Mouse (Mus musculus): ENCODE measurements around the gene Plcb2. TPM values are rescaled to one million over a fixed set of nuclear protein-coding genes. Genes with fewer than 3 reads are reported as not detected.

Gene Plcb2
- polyA plus RNA-seq, 1 experiment, result not detected

GRCm38 (mm10) chr2:118689875-118690274, 38.4 kb downstream of the Plcb2 start:
- Histone ChIP-seq H3K27me3 (ENCODE audit: control insufficient read depth, insufficient read depth, low read length, poor library complexity, severe bottlenecking) (no peaks in the 10 kb centered on the region), H3K36me3 (ENCODE audit: control insufficient read depth, insufficient read depth, low read length, poor library complexity, severe bottlenecking) (no peaks in the 10 kb centered on the region), H3K27ac (ENCODE audit: insufficient read depth, low read length) (no peak overlapping the region), H3K4me3 (ENCODE audit: low read depth, low read length) (no peak overlapping the region), H3K4me1 (ENCODE audit: control insufficient read depth, insufficient read depth, low read length) (no peaks in the 10 kb centered on the region), H3K9me3 (replicated peaks; ENCODE audit: control insufficient read depth, insufficient read depth, low read length, poor library complexity, severe bottlenecking) (no peaks in the 10 kb centered on the region), H3K9ac (ENCODE audit: low read depth, poor library complexity, severe bottlenecking) (no peak overlapping the region)
- TF ChIP-seq POLR2A (IDR thresholded peaks at IDR 0.05; ENCODE audit: insufficient read depth, low read length) (no peak), CTCF (IDR thresholded peaks at IDR 0.05; ENCODE audit: low read depth, low read length) (no peak), EP300 (IDR thresholded peaks at IDR 0.05; ENCODE audit: insufficient read depth, low read depth, low read length) (no peak)

- Histone ChIP-seq H3K9ac (ENCODE audit: low read depth, poor library complexity, severe bottlenecking) (no peak overlapping the region), H3K36me3 (ENCODE audit: control insufficient read depth, insufficient read depth, low read length, poor library complexity, severe bottlenecking) (no peaks in the 10 kb centered on the region), H3K27ac (ENCODE audit: insufficient read depth, low read length) (no peak overlapping the region), H3K9me3 (replicated peaks; ENCODE audit: control insufficient read depth, insufficient read depth, low read length, poor library complexity, severe bottlenecking) (no peaks in the 10 kb centered on the region), H3K4me1 (ENCODE audit: control insufficient read depth, insufficient read depth, low read length) (no peaks in the 10 kb centered on the region), H3K4me3 (ENCODE audit: low read depth, low read length) (no peak overlapping the region), H3K27me3 (ENCODE audit: control insufficient read depth, insufficient read depth, low read length, poor library complexity, severe bottlenecking) (no peaks in the 10 kb centered on the region)
- TF ChIP-seq CTCF (IDR thresholded peaks at IDR 0.05; ENCODE audit: low read depth, low read length) (no peak), EP300 (IDR thresholded peaks at IDR 0.05; ENCODE audit: insufficient read depth, low read depth, low read length) (no peak), POLR2A (IDR thresholded peaks at IDR 0.05; ENCODE audit: insufficient read depth, low read length) (no peak)
Observed at GRCm38 (mm10) chr2:118687791-118688190, 40.4 kb downstream of the Plcb2 start.

GRCm38 (mm10) chr2:118686693-118687092, 41.5 kb downstream of the Plcb2 start:
- Histone ChIP-seq H3K9me3 (replicated peaks; ENCODE audit: control insufficient read depth, insufficient read depth, low read length, poor library complexity, severe bottlenecking) (no peaks in the 10 kb centered on the region), H3K9ac (ENCODE audit: low read depth, poor library complexity, severe bottlenecking) (no peak overlapping the region), H3K4me3 (ENCODE audit: low read depth, low read length) (no peak overlapping the region), H3K27me3 (ENCODE audit: control insufficient read depth, insufficient read depth, low read length, poor library complexity, severe bottlenecking) (no peaks in the 10 kb centered on the region), H3K4me1 (ENCODE audit: control insufficient read depth, insufficient read depth, low read length) (no peaks in the 10 kb centered on the region), H3K27ac (ENCODE audit: insufficient read depth, low read length) (no peak overlapping the region), H3K36me3 (ENCODE audit: control insufficient read depth, insufficient read depth, low read length, poor library complexity, severe bottlenecking) (no peaks in the 10 kb centered on the region)
- TF ChIP-seq CTCF (IDR thresholded peaks at IDR 0.05; ENCODE audit: low read depth, low read length) (no peak), POLR2A (IDR thresholded peaks at IDR 0.05; ENCODE audit: insufficient read depth, low read length) (no peak), EP300 (IDR thresholded peaks at IDR 0.05; ENCODE audit: insufficient read depth, low read depth, low read length) (no peak)

GRCm38 (mm10) chr2:118685088-118685487, 43.1 kb downstream of the Plcb2 start:
- Histone ChIP-seq H3K4me3 (ENCODE audit: low read depth, low read length) (no peak overlapping the region), H3K4me1 (ENCODE audit: control insufficient read depth, insufficient read depth, low read length) (no peaks in the 10 kb centered on the region), H3K36me3 (ENCODE audit: control insufficient read depth, insufficient read depth, low read length, poor library complexity, severe bottlenecking) (no peaks in the 10 kb centered on the region), H3K9me3 (replicated peaks; ENCODE audit: control insufficient read depth, insufficient read depth, low read length, poor library complexity, severe bottlenecking) (no peaks in the 10 kb centered on the region), H3K27ac (ENCODE audit: insufficient read depth, low read length) (no peak overlapping the region), H3K9ac (ENCODE audit: low read depth, poor library complexity, severe bottlenecking) (no peak overlapping the region), H3K27me3 (ENCODE audit: control insufficient read depth, insufficient read depth, low read length, poor library complexity, severe bottlenecking) (no peaks in the 10 kb centered on the region)
- no peak for TF ChIP-seq CTCF (IDR thresholded peaks at IDR 0.05; ENCODE audit: low read depth, low read length)
- TF ChIP-seq POLR2A (IDR thresholded peaks at IDR 0.05; ENCODE audit: insufficient read depth, low read length), result no peak
- TF ChIP-seq EP300 (IDR thresholded peaks at IDR 0.05; ENCODE audit: insufficient read depth, low read depth, low read length), result no peak

- H3K27ac ChIP-seq (ENCODE audit: insufficient read depth, low read length), result no peak overlapping the region
- no peaks in the 10 kb centered on the region for H3K9me3 ChIP-seq (replicated peaks; ENCODE audit: control insufficient read depth, insufficient read depth, low read length, poor library complexity, severe bottlenecking)
- H3K4me1 ChIP-seq (ENCODE audit: control insufficient read depth, insufficient read depth, low read length), result no peaks in the 10 kb centered on the region
- H3K9ac ChIP-seq (ENCODE audit: low read depth, poor library complexity, severe bottlenecking), result no peak overlapping the region
- H3K27me3 ChIP-seq (ENCODE audit: control insufficient read depth, insufficient read depth, low read length, poor library complexity, severe bottlenecking), result peaks cover 3% of the 10 kb centered on the region
- TF ChIP-seq EP300 (IDR thresholded peaks at IDR 0.05; ENCODE audit: insufficient read depth, low read depth, low read length) (no peak), POLR2A (IDR thresholded peaks at IDR 0.05; ENCODE audit: insufficient read depth, low read length) (no peak), CTCF (IDR thresholded peaks at IDR 0.05; ENCODE audit: low read depth, low read length) (no peak)
- no peak overlapping the region for H3K4me3 ChIP-seq (ENCODE audit: low read depth, low read length)
- no peaks in the 10 kb centered on the region for H3K36me3 ChIP-seq (ENCODE audit: control insufficient read depth, insufficient read depth, low read length, poor library complexity, severe bottlenecking)
Observed at GRCm38 (mm10) chr2:118682544-118683260, 45.5 kb downstream of the Plcb2 start.

- H3K27ac ChIP-seq (ENCODE audit: insufficient read depth, low read length), result no peak overlapping the region
- no peaks in the 10 kb centered on the region for H3K9me3 ChIP-seq (replicated peaks; ENCODE audit: control insufficient read depth, insufficient read depth, low read length, poor library complexity, severe bottlenecking)
- H3K9ac ChIP-seq (ENCODE audit: low read depth, poor library complexity, severe bottlenecking), result no peak overlapping the region
- TF ChIP-seq POLR2A (IDR thresholded peaks at IDR 0.05; ENCODE audit: insufficient read depth, low read length), result no peak
- TF ChIP-seq CTCF (IDR thresholded peaks at IDR 0.05; ENCODE audit: low read depth, low read length), result no peak
- TF ChIP-seq EP300 (IDR thresholded peaks at IDR 0.05; ENCODE audit: insufficient read depth, low read depth, low read length), result no peak
- H3K27me3 ChIP-seq (ENCODE audit: control insufficient read depth, insufficient read depth, low read length, poor library complexity, severe bottlenecking), result peaks cover 14% of the 10 kb centered on the region
- no peaks in the 10 kb centered on the region for H3K4me1 ChIP-seq (ENCODE audit: control insufficient read depth, insufficient read depth, low read length)
- no peaks in the 10 kb centered on the region for H3K36me3 ChIP-seq (ENCODE audit: control insufficient read depth, insufficient read depth, low read length, poor library complexity, severe bottlenecking)
- no peak overlapping the region for H3K4me3 ChIP-seq (ENCODE audit: low read depth, low read length)
Observed at GRCm38 (mm10) chr2:118680926-118681325, 47.3 kb downstream of the Plcb2 start.

Data from ES-Bruce4 (cell line).